Mouse (Mus musculus) Patski (cell line): Measurements from ENCODE around the gene Usp50. TPM values are rescaled to one million over a fixed set of nuclear protein-coding genes. Genes with fewer than 3 reads are reported as not detected.

Experiments used
- ATAC-seq: fragments of 100-300 bp; one replicate; pipeline ENCODE4 v1.8.0; 2021
- CTCF ChIA-PET: fragments of 350-600 bp; sonication (Branson Sonifier 250); formaldehyde crosslinking; loops from one replicate; lab custom pipeline; 2022; ENCODE audit warnings: inconsistent platforms; lab: Charles Lee
- POLR2A ChIA-PET: fragments of 350-600 bp; sonication (Branson Sonifier 250); formaldehyde crosslinking; loops from one replicate; lab custom pipeline; 2022; ENCODE audit warnings: antibody characterized with exemption, inconsistent platforms; lab: Charles Lee
- DNase-seq: peaks from one replicate; pipeline ENCODE4 v3.0.0-alpha.2; 2011; ENCODE audit warnings: low read depth, low spot score
- H3K27me3 ChIP-seq: fragments of 371-371 bp; one replicate; pipeline ENCODE4 v1.5.1; 2021
- CTCF ChIP-seq: fragments of 100-300 bp; IDR thresholded peaks from one replicate; pipeline ENCODE4 v1.5.1; 2021
- in situ Hi-C: fragments of 300-500 bp; cut with MboI; formaldehyde crosslinking; loops from 3 replicates; pipeline ENCODE4 v1.11.1; 2018; ENCODE audit warnings: low pct_unique_long_range_greater_than_20kb, mixed read lengths
- polyA plus RNA-seq: library from polyadenylated mRNA; unstranded; gene quantifications from one replicate; pipeline ENCODE4 v1.2.3, GENCODE M21; 2021

The Usp50 gene
- polyA plus RNA-seq: 0.30 TPM

GRCm38 (mm10) chr2:126783370-126783769, at the start of gene Usp50:
Usp50 (minus strand) TSS chr2:126783470.
- ChIA-PET CTCF (interaction anchor here (1.8 kb wide), 1 partner anchor 24 kb away, joined by 7 read pairs; no protein-coding TSS in a partner anchor), POLR2A (no interaction called here)
- ATAC-seq (no peak), DNase-seq (no peak)
- TF ChIP-seq CTCF: no peak
- H3K27me3 ChIP-seq: no peaks in the 10 kb centered on the region
- in situ Hi-C loops: loop anchor here (5.0 kb wide), 1 partner anchor 186 kb away; no protein-coding TSS in a partner anchor

- ChIA-PET CTCF (interaction anchor here (1.7 kb wide), 1 partner anchor 13 kb away, joined by 4 read pairs; no protein-coding TSS in a partner anchor), POLR2A (no interaction called here)
- no peaks in the 10 kb centered on the region for H3K27me3 ChIP-seq
- in situ Hi-C loops: no loop called here
- ATAC-seq (no peak), DNase-seq (no peak)
- TF ChIP-seq CTCF: no peak
These were observed 34.1 kb upstream of the Usp50 start for GRCm38 (mm10) chr2:126817414-126817813.

GRCm38 (mm10) chr2:126816644-126817347, 33.5 kb upstream of the Usp50 start:
- H3K27me3 ChIP-seq: no peaks in the 10 kb centered on the region
- ChIA-PET POLR2A (no interaction called here), CTCF (interaction anchor here (1.7 kb wide), 1 partner anchor 12 kb away, joined by 4 read pairs; no protein-coding TSS in a partner anchor)
- in situ Hi-C loops: no loop called here
- ATAC-seq (no peak), DNase-seq (no peak)
- no peak for TF ChIP-seq CTCF

GRCm38 (mm10) chr2:126815822-126816221, 32.6 kb upstream of the Usp50 start:
- no peak for DNase-seq
- in situ Hi-C loops: no loop called here
- H3K27me3 ChIP-seq: no peaks in the 10 kb centered on the region
- ChIA-PET CTCF (no interaction called here), POLR2A (interaction anchor here (0.8 to 0.9 kb wide), 2 partner anchors 9 to 25 kb away, joined by 3 read pairs; no protein-coding TSS in a partner anchor)
- no peak for ATAC-seq
- TF ChIP-seq CTCF: no peak

- DNase-seq: no peak
- no peaks in the 10 kb centered on the region for H3K27me3 ChIP-seq
- no peak for TF ChIP-seq CTCF
- POLR2A ChIA-PET: no interaction called here
- in situ Hi-C loops: no loop called here
- no peak for ATAC-seq
- CTCF ChIA-PET: interaction anchor here (1.2 kb wide), 1 partner anchor 195 kb away, joined by 4 read pairs; no protein-coding TSS in a partner anchor
These were observed 18.7 kb upstream of the Usp50 start for GRCm38 (mm10) chr2:126801980-126802379.

- CTCF ChIA-PET: interaction anchor here (1.0 kb wide), 1 partner anchor 16 kb away, joined by 4 read pairs; no protein-coding TSS in a partner anchor
- TF ChIP-seq CTCF: no peak
- H3K27me3 ChIP-seq: no peaks in the 10 kb centered on the region
- POLR2A ChIA-PET: interaction anchor here (0.9 to 1.7 kb wide), 2 partner anchors 13 to 24 kb away, joined by 3 read pairs; no protein-coding TSS in a partner anchor
- in situ Hi-C loops: no loop called here
- no peak for DNase-seq
- no peak for ATAC-seq
These were observed 15.2 kb upstream of the Usp50 start for GRCm38 (mm10) chr2:126798455-126798854.

GRCm38 (mm10) chr2:126795708-126796107, 12.4 kb upstream of the Usp50 start:
- ChIA-PET CTCF (interaction anchor here (0.8 to 2.8 kb wide), 6 partner anchors 8 to 250 kb away, joined by 3 to 12 read pairs (median 4); partner anchors contain the start of gene Ap4e1), POLR2A (no interaction called here)
- DNase-seq: no peak
- no peak for ATAC-seq
- in situ Hi-C loops: no loop called here
- H3K27me3 ChIP-seq: no peaks in the 10 kb centered on the region
- TF ChIP-seq CTCF: peak; percentile 42

GRCm38 (mm10) chr2:126792611-126793010, 9.3 kb upstream of the Usp50 start:
- ChIA-PET CTCF (no interaction called here), POLR2A (no interaction called here)
- DNase-seq (no peak), ATAC-seq (no peak)
- H3K27me3 ChIP-seq: no peaks in the 10 kb centered on the region
- in situ Hi-C loops: no loop called here
- TF ChIP-seq CTCF: no peak

- TF ChIP-seq CTCF: no peak
- ChIA-PET CTCF (interaction anchor here (0.8 kb wide), 1 partner anchor 8 kb away, joined by 3 read pairs; no protein-coding TSS in a partner anchor), POLR2A (no interaction called here)
- ATAC-seq (no peak), DNase-seq (no peak)
- no peaks in the 10 kb centered on the region for H3K27me3 ChIP-seq
- in situ Hi-C loops: no loop called here
These were observed 4.6 kb upstream of the Usp50 start for GRCm38 (mm10) chr2:126787721-126788342.

GRCm38 (mm10) chr2:126782433-126782832, 837 bp downstream of the Usp50 start:
- H3K27me3 ChIP-seq: no peaks in the 10 kb centered on the region
- TF ChIP-seq CTCF: peak; percentile 76
- no peak for ATAC-seq
- ChIA-PET CTCF (interaction anchor here (1.0 to 3.4 kb wide), 6 partner anchors 8 to 186 kb away, joined by 3 to 12 read pairs (median 4); no protein-coding TSS in a partner anchor), POLR2A (no interaction called here)
- in situ Hi-C loops: loop anchor here (5.0 kb wide), 1 partner anchor 185 kb away; no protein-coding TSS in a partner anchor
- DNase-seq: peak; percentile 13
